ENCODE assay signal across 37 mouse cellular contexts in genomic region chr3:107972070-107972469, GRCm38 (mm10). TPM values are rescaled to one million over a fixed set of nuclear protein-coding genes. Genes with fewer than 3 reads are reported as not detected.
"Had no signal": no experiment of that assay in that cellular context is flagged by ENCODE, and none has a peak within 500 bp of the region (broad histone marks: within the 10 kb centered on the region; RNA-seq: fewer than 3 reads in every experiment).

No protein-coding gene starts in this region.

- H3K36me3 ChIP-seq: heart, embryonic 10.5 days; heart, embryonic 13.5 days; heart, embryonic 15.5 days; hindbrain, embryonic 13.5 days; hindbrain, embryonic 15.5 days; limb, embryonic 13.5 days; limb, embryonic 15.5 days; liver, embryonic 13.5 days; liver, embryonic 15.5 days had no signal

- H3K27me3 ChIP-seq: hindbrain, embryonic 13.5 days; hindbrain, embryonic 15.5 days; limb, embryonic 13.5 days; limb, embryonic 15.5 days; liver, embryonic 13.5 days; liver, embryonic 15.5 days had no signal

- DNase-seq: forebrain, postnatal 0 days; gastrocnemius, postnatal 14 days; gastrocnemius, postnatal 36 days; heart, adult 18-20 months; heart, postnatal 14 days; heart, postnatal 36 days; kidney, adult 18-20 months; kidney, adult 8-10 months; kidney, postnatal 10 days; kidney, postnatal 25 days; kidney, postnatal 4 days; layer of hippocampus, adult 9-11 months; layer of hippocampus, postnatal 36 days; left cerebral cortex, postnatal 4 days; liver, embryonic 13.5 days had no signal

- H3K9me3 ChIP-seq: heart, embryonic 10.5 days; heart, embryonic 13.5 days; heart, embryonic 15.5 days; hindbrain, embryonic 13.5 days; hindbrain, embryonic 15.5 days; limb, embryonic 13.5 days; limb, embryonic 15.5 days; liver, embryonic 13.5 days; liver, embryonic 15.5 days had no signal

- ATAC-seq: forebrain, postnatal 0 days; hindbrain, postnatal 0 days had no signal

- H3K9ac ChIP-seq: forebrain, postnatal 0 days; heart, embryonic 13.5 days; heart, embryonic 15.5 days; hindbrain, embryonic 13.5 days; hindbrain, embryonic 15.5 days; limb, embryonic 13.5 days; limb, embryonic 15.5 days; liver, embryonic 13.5 days; liver, embryonic 15.5 days had no signal

- H3K4me2 ChIP-seq: heart, embryonic 13.5 days; heart, embryonic 15.5 days; hindbrain, embryonic 13.5 days; hindbrain, embryonic 15.5 days; limb, embryonic 13.5 days; limb, embryonic 15.5 days; liver, embryonic 13.5 days; liver, embryonic 15.5 days had no signal

- H3K4me1 ChIP-seq: heart, embryonic 10.5 days; heart, embryonic 13.5 days; heart, embryonic 15.5 days; hindbrain, embryonic 13.5 days; hindbrain, embryonic 15.5 days; limb, embryonic 13.5 days; limb, embryonic 15.5 days had no signal

- H3K27ac ChIP-seq: heart, embryonic 10.5 days; heart, embryonic 13.5 days; heart, embryonic 15.5 days; hindbrain, embryonic 13.5 days; hindbrain, embryonic 15.5 days; hindbrain, postnatal 0 days; layer of hippocampus, adult 2 months; limb, embryonic 13.5 days; limb, embryonic 15.5 days; liver, embryonic 13.5 days; liver, embryonic 15.5 days had no signal

- H3K4me3 ChIP-seq: heart, embryonic 10.5 days; heart, embryonic 13.5 days; heart, embryonic 15.5 days; hindbrain, embryonic 13.5 days; hindbrain, embryonic 15.5 days; layer of hippocampus, adult 2 months; limb, embryonic 13.5 days; limb, embryonic 15.5 days; liver, embryonic 13.5 days; liver, embryonic 15.5 days had no signal

RNA-seq across cellular contexts. Expression of gene Gstm3, which starts 3.0 kb away (rescaled TPM):
- total RNA-seq: forebrain, postnatal 0 days; gastrocnemius, adult 18-20 months; gastrocnemius, adult 8-10 months; gastrocnemius, postnatal 14 days; gastrocnemius, postnatal 36 days; heart, adult 18-20 months; heart, adult 8-10 months; heart, postnatal 14 days; heart, postnatal 36 days; hematopoietic stem cell, adult 5-6 weeks; hindbrain, postnatal 0 days; layer of hippocampus, adult 2 months; layer of hippocampus, postnatal 14 days; layer of hippocampus, postnatal 36 days; left cerebral cortex, adult 18-20 months; left cerebral cortex, adult 8-10 months; left cerebral cortex, postnatal 10 days; left cerebral cortex, postnatal 25 days; left cerebral cortex, postnatal 4 days had no signal
- polyA plus RNA-seq: forebrain, postnatal 0 days; heart, embryonic 13.5 days; heart, embryonic 15.5 days; heart, postnatal 0 days; hindbrain, embryonic 11.5 days; hindbrain, embryonic 13.5 days; limb, embryonic 11.5 days; limb, embryonic 13.5 days; limb, embryonic 15.5 days had no signal

RNA-seq across cellular contexts. Expression of gene Gstm6, which starts 28.5 kb away (rescaled TPM):
- total RNA-seq: hematopoietic stem cell, adult 5-6 weeks had no signal
